Mouse (Mus musculus) MEL (cell line): ENCODE results near the gene Dnhd1. TPM values are rescaled to one million over a fixed set of nuclear protein-coding genes. Genes with fewer than 3 reads are reported as not detected.
A peak's percentile ranks its signal among the peaks of the same experiment; 100 is the strongest.

Source experiments
- DNase-seq: peaks from one replicate; pipeline ENCODE4 v3.0.0; 2011; ENCODE audit warnings: low read depth, low spot score
- H3K27ac ChIP-seq: 2 replicates; pipeline ENCODE4 v1.5.1; 2012; ENCODE audit warnings: low read depth, mild to moderate bottlenecking, control low read depth, low read length, moderate library complexity; ENCODE audit not compliant: control insufficient read depth
- H3K27me3 ChIP-seq, 2 experiments: fragments of 150-350 bp in 1 of 2; sonication (generic) in 1 of 2; 2 replicates each; pipeline ENCODE4 v1.6.1; 2012; ENCODE audit warnings: low read length in 2 of 2, mild to moderate bottlenecking in 2 of 2, improper control_type of control experiment in 1 of 2, moderate library complexity in 1 of 2; ENCODE audit not compliant: insufficient read depth in 2 of 2, control insufficient read depth in 1 of 2
- H3K36me3 ChIP-seq, 2 experiments: 2 replicates each; pipeline ENCODE4 v1.6.1; 2012 to 2014; ENCODE audit warnings: low read length in 2 of 2, improper control_type of control experiment in 1 of 2, inconsistent platforms in 1 of 2, mild to moderate bottlenecking in 1 of 2; ENCODE audit not compliant: insufficient read depth in 2 of 2, control insufficient read depth in 1 of 2
- H3K4me1 ChIP-seq, 2 experiments: fragments of 150-350 bp in 1 of 2; sonication (generic) in 1 of 2; 2 replicates each; pipeline ENCODE4 v1.6.1; 2012; ENCODE audit warnings: low read length in 2 of 2, improper control_type of control experiment in 1 of 2, mild to moderate bottlenecking in 1 of 2; ENCODE audit not compliant: insufficient read depth in 2 of 2, control insufficient read depth in 1 of 2
- H3K4me3 ChIP-seq, 2 experiments: fragments of 150-350 bp in 1 of 2; sonication (generic) in 1 of 2; 2 replicates each; pipeline ENCODE4 v1.5.1; 2012; ENCODE audit warnings: low read depth in 2 of 2, low read length in 2 of 2, mild to moderate bottlenecking in 2 of 2, moderate library complexity in 2 of 2, control low read depth in 1 of 2, improper control_type of control experiment in 1 of 2; ENCODE audit not compliant: control insufficient read depth in 1 of 2, insufficient read depth in 1 of 2
- H3K79me2 ChIP-seq: 2 replicates; pipeline ENCODE4 v1.6.1; 2012; ENCODE audit warnings: mild to moderate bottlenecking, low read length, moderate library complexity; ENCODE audit not compliant: control insufficient read depth, poor library complexity, insufficient read depth
- H3K9ac ChIP-seq: 2 replicates; pipeline ENCODE4 v1.6.1; 2012; ENCODE audit warnings: low read depth, mild to moderate bottlenecking, control low read depth, low read length, moderate library complexity; ENCODE audit not compliant: control insufficient read depth, poor library complexity, severe bottlenecking
- H3K9me3 ChIP-seq: fragments of 150-350 bp; sonication (generic); replicated peaks from 2 replicates; pipeline ENCODE4 v1.6.1; 2012; ENCODE audit warnings: mild to moderate bottlenecking, low read length, improper control_type of control experiment, moderate library complexity; ENCODE audit not compliant: insufficient read depth
- BHLHE40 ChIP-seq: IDR thresholded peaks from 2 replicates; pipeline ENCODE4 v1.6.1; 2012; ENCODE audit warnings: low read depth, mild to moderate bottlenecking, inconsistent platforms, low read length, improper control_type of control experiment, borderline replicate concordance
- CHD1 ChIP-seq: IDR thresholded peaks from 2 replicates; pipeline ENCODE4 v1.6.1; 2012; ENCODE audit warnings: low read depth, mild to moderate bottlenecking, inconsistent platforms, low read length, improper control_type of control experiment
- CHD2 ChIP-seq: IDR thresholded peaks from 2 replicates; pipeline ENCODE4 v1.6.1; 2011; ENCODE audit warnings: low read length, improper control_type of control experiment
- CTCF ChIP-seq, 3 experiments: IDR thresholded peaks in 2 of 3; conservative IDR thresholded peaks in 1 of 3; 2 replicates each; pipeline ENCODE4 v1.5.1; 2011 to 2012; ENCODE audit warnings: low read length in 3 of 3, low read depth in 2 of 3, mild to moderate bottlenecking in 2 of 3, improper control_type of control experiment in 1 of 3, inconsistent platforms in 1 of 3, mixed read lengths in 1 of 3, moderate library complexity in 1 of 3; ENCODE audit not compliant: control insufficient read depth in 1 of 3, insufficient read depth in 1 of 3, poor library complexity in 1 of 3, severe bottlenecking in 1 of 3
- ELF1 ChIP-seq: IDR thresholded peaks from 2 replicates; pipeline ENCODE4 v1.6.1; 2014; ENCODE audit warnings: low read depth, mild to moderate bottlenecking, inconsistent platforms, low read length, improper control_type of control experiment, moderate library complexity
- EP300 ChIP-seq, 2 experiments: IDR thresholded peaks; 2 replicates each; pipeline ENCODE4 v1.6.1; 2011; ENCODE audit warnings: improper control_type of control experiment in 2 of 2, low read length in 2 of 2, low read depth in 1 of 2, mild to moderate bottlenecking in 1 of 2
- ETS1 ChIP-seq: IDR thresholded peaks from 2 replicates; pipeline ENCODE4 v1.6.1; 2012; ENCODE audit warnings: low read depth, mild to moderate bottlenecking, inconsistent platforms, low read length, improper control_type of control experiment, moderate library complexity
- GABPA ChIP-seq: IDR thresholded peaks from 2 replicates; pipeline ENCODE4 v1.6.1; 2012; ENCODE audit warnings: low read depth, mild to moderate bottlenecking, inconsistent platforms, low read length, improper control_type of control experiment, moderate library complexity
- GATA1 ChIP-seq: IDR thresholded peaks from 2 replicates; pipeline ENCODE4 v1.6.1; 2011; ENCODE audit warnings: low read depth, low read length, improper control_type of control experiment
- JUND ChIP-seq: IDR thresholded peaks from 2 replicates; pipeline ENCODE4 v1.6.1; 2011; ENCODE audit warnings: low read depth, mild to moderate bottlenecking, improper control_type of control experiment, low read length
- KAT2A ChIP-seq: conservative IDR thresholded peaks from 2 replicates; pipeline ENCODE4 v1.6.1; 2012; ENCODE audit warnings: low read depth, low read length, improper control_type of control experiment, inconsistent platforms
- MAFK ChIP-seq: IDR thresholded peaks from 2 replicates; pipeline ENCODE4 v1.6.1; 2011; ENCODE audit warnings: low read depth, mild to moderate bottlenecking, low read length, improper control_type of control experiment, borderline replicate concordance
- MAX ChIP-seq: IDR thresholded peaks from 2 replicates; pipeline ENCODE4 v1.6.1; 2011; ENCODE audit warnings: low read length, improper control_type of control experiment
- MAZ ChIP-seq: IDR thresholded peaks from 2 replicates; pipeline ENCODE4 v1.6.1; 2012; ENCODE audit warnings: low read depth, mild to moderate bottlenecking, inconsistent platforms, low read length, improper control_type of control experiment
- MXI1 ChIP-seq: IDR thresholded peaks from 2 replicates; pipeline ENCODE4 v1.6.1; 2011; ENCODE audit warnings: mild to moderate bottlenecking, low read depth, low read length, improper control_type of control experiment
- MYB ChIP-seq: IDR thresholded peaks from 2 replicates; pipeline ENCODE4 v1.6.1; 2011; ENCODE audit warnings: mild to moderate bottlenecking, low read depth, low read length, improper control_type of control experiment
- MYC ChIP-seq: IDR thresholded peaks from 2 replicates; pipeline ENCODE4 v1.6.1; 2011; ENCODE audit warnings: low read depth, mild to moderate bottlenecking, low read length, improper control_type of control experiment, moderate library complexity
- NELFE ChIP-seq: IDR thresholded peaks from 2 replicates; pipeline ENCODE4 v1.6.1; 2011; ENCODE audit warnings: low read depth, low read length, improper control_type of control experiment
- NRF1 ChIP-seq: IDR thresholded peaks from 2 replicates; pipeline ENCODE4 v1.6.1; 2014; ENCODE audit warnings: low read depth, mild to moderate bottlenecking, inconsistent platforms, low read length, improper control_type of control experiment, moderate library complexity; ENCODE audit not compliant: poor library complexity, insufficient read depth, severe bottlenecking
- POLR2A ChIP-seq, 2 experiments: IDR thresholded peaks; 2 replicates each; pipeline ENCODE4 v1.6.1; 2011 to 2012; ENCODE audit warnings: low read length in 2 of 2, mild to moderate bottlenecking in 2 of 2, control low read depth in 1 of 2, improper control_type of control experiment in 1 of 2, low read depth in 1 of 2, moderate library complexity in 1 of 2; ENCODE audit not compliant: control insufficient read depth in 1 of 2, insufficient read depth in 1 of 2, poor library complexity in 1 of 2
- POLR2AphosphoS5 ChIP-seq: IDR thresholded peaks from 2 replicates; pipeline ENCODE4 v1.6.1; 2012; ENCODE audit warnings: low read depth, borderline replicate concordance, mild to moderate bottlenecking, inconsistent platforms, low read length, moderate library complexity, mixed read lengths
- RCOR1 ChIP-seq: IDR thresholded peaks from 2 replicates; pipeline ENCODE4 v1.6.1; 2012; ENCODE audit warnings: low read depth, mild to moderate bottlenecking, inconsistent platforms, low read length, improper control_type of control experiment
- SMC3 ChIP-seq: IDR thresholded peaks from 2 replicates; pipeline ENCODE4 v1.6.1; 2011; ENCODE audit warnings: low read depth, low read length, improper control_type of control experiment
- TAL1 ChIP-seq: IDR thresholded peaks from 2 replicates; pipeline ENCODE4 v1.6.1; 2012; ENCODE audit warnings: mild to moderate bottlenecking, inconsistent platforms, low read length, moderate library complexity, mixed read lengths
- TCF12 ChIP-seq: IDR thresholded peaks from 2 replicates; pipeline ENCODE4 v1.6.1; 2014; ENCODE audit warnings: low read depth, mild to moderate bottlenecking, inconsistent platforms, low read length, improper control_type of control experiment, moderate library complexity
- USF1 ChIP-seq: IDR thresholded peaks from 2 replicates; pipeline ENCODE4 v1.6.1; 2014; ENCODE audit warnings: low read depth, mild to moderate bottlenecking, inconsistent platforms, low read length, improper control_type of control experiment, moderate library complexity
- USF2 ChIP-seq, 2 experiments: IDR thresholded peaks; 2 replicates each; pipeline ENCODE4 v1.6.1; 2011 to 2012; ENCODE audit warnings: improper control_type of control experiment in 2 of 2, low read length in 2 of 2, borderline replicate concordance in 1 of 2, inconsistent platforms in 1 of 2, low read depth in 1 of 2, mild to moderate bottlenecking in 1 of 2; ENCODE audit not compliant: insufficient read depth in 1 of 2
- ZC3H11A ChIP-seq: IDR thresholded peaks from 2 replicates; pipeline ENCODE4 v1.6.1; 2012; ENCODE audit warnings: low read depth, mild to moderate bottlenecking, inconsistent platforms, low read length, improper control_type of control experiment
- ZKSCAN1 ChIP-seq: IDR thresholded peaks from 2 replicates; pipeline ENCODE4 v1.6.1; 2012; ENCODE audit warnings: low read depth, mild to moderate bottlenecking, inconsistent platforms, low read length, improper control_type of control experiment, moderate library complexity
- ZMIZ1 ChIP-seq: IDR thresholded peaks from 2 replicates; pipeline ENCODE4 v1.6.1; 2012; ENCODE audit warnings: low read depth, mild to moderate bottlenecking, inconsistent platforms, low read length, improper control_type of control experiment, moderate library complexity
- polyA plus RNA-seq, 2 experiments: library from polyadenylated mRNA; stranded (reverse) in 1 of 2; unstranded in 1 of 2; fragments of >175 nt in 1 of 2; fragments of >200 nt in 1 of 2; gene quantifications; 2 replicates each; pipeline versions ENCODE4 v1.2.1 to v1.2.4; 2012; ENCODE audit warnings: low replicate concordance in 2 of 2, low read depth in 1 of 2; ENCODE audit not compliant: insufficient read length in 2 of 2, insufficient read depth in 1 of 2, missing spikeins in 1 of 2
- total RNA-seq: library from RNA; depleted of rRNA; stranded (reverse); fragments of 300-350 nt; gene quantifications from 2 replicates; pipeline ENCODE4 v1.2.3, GENCODE M21; 2012

The Dnhd1 gene
- total and polyA plus RNA-seq, 3 experiments, result 1.7 to 2.6 TPM; not detected in 1

- Histone ChIP-seq H3K4me1 (peaks cover 3 to 11% of the 10 kb centered on the region in 2 experiments), H3K9ac (peak within 1 kb of the TSS; percentile 91), H3K27ac (peak within 1 kb of the TSS; percentile 60)
These were observed 17.4 kb upstream of the Dnhd1 start, which contains the start of gene Trim3 for GRCm38 (mm10) chr7:105633127-105633800. Gene Trim3, minus strand, starts transcription at chr7:105633571.

GRCm38 (mm10) chr7:105633801-105634135 lies 16.9 kb upstream of the Dnhd1 start:
- H3K27ac ChIP-seq, result peak overlapping the region; percentile 43
- no peaks in the 10 kb centered on the region for H3K27me3 ChIP-seq
- H3K79me2 ChIP-seq, result peaks cover 4% of the 10 kb centered on the region; the same call in 1 of the 2 replicates
- H3K4me1 ChIP-seq, result peaks cover 3 to 11% of the 10 kb centered on the region in 2 experiments
- H3K9ac ChIP-seq, result peak overlapping the region; percentile 83
- H3K36me3 ChIP-seq, result peaks cover 0 to 8% of the 10 kb centered on the region in 2 experiments; a peak in 2 of 4 replicates
- peak overlapping the region; percentile 86 to 96 for H3K4me3 ChIP-seq
- TF ChIP-seq CHD1 (no peak), NRF1 (no peak), MAX (peak; percentile 45; the same call in 1 of the 2 replicates), SMC3 (no peak), ZKSCAN1 (no peak), POLR2AphosphoS5 (no peak), EP300 (IDR thresholded peaks at IDR 0.05; ENCODE audit: low read depth in 1 of 2, low read length in 2 of 2) (peak in 1 of 2 experiments; percentile 29; a peak in 1 of 4 replicates), MAFK (no peak), NELFE (0 out of 2 replicates have a peak, but pooled peaks have one; percentile 35)
- peak; percentile 68 for DNase-seq
- no peaks in the 10 kb centered on the region for H3K9me3 ChIP-seq

More at GRCm38 (mm10) chr7:105633127-105633800, 17.4 kb upstream of the Dnhd1 start, which contains the start of gene Trim3:
- Histone ChIP-seq H3K4me3 (peak within 1 kb of the TSS; percentile 86 to 99), H3K9me3 (no peaks in the 10 kb centered on the region), H3K79me2 (peaks cover 2% of the 10 kb centered on the region; the same call in 1 of the 2 replicates), H3K36me3 (peaks cover 0 to 8% of the 10 kb centered on the region in 2 experiments; a peak in 2 of 4 replicates), H3K27me3 (no peaks in the 10 kb centered on the region)
- peak; percentile 89 for DNase-seq
- TF ChIP-seq RCOR1, result no peak
- no peak for TF ChIP-seq MAZ
- TF ChIP-seq NRF1, result peak; percentile 41; the same call in 1 of the 2 replicates
- TF ChIP-seq KAT2A, result no peak
- TF ChIP-seq GABPA, result no peak
- 0 out of 2 replicates have a peak, but pooled peaks have one; percentile 6 for TF ChIP-seq TCF12
- no peak for TF ChIP-seq TAL1
- no peak for TF ChIP-seq GATA1
- 0 out of 2 replicates have a peak, but pooled peaks have one; percentile 16 for TF ChIP-seq ETS1
- TF ChIP-seq CHD1, result no peak
- no peak for TF ChIP-seq EP300 (IDR thresholded peaks at IDR 0.05; ENCODE audit: low read depth in 1 of 2, low read length in 2 of 2)
- no peak for TF ChIP-seq MYC
- peak; percentile 58 to 65; a peak in 3 of 4 replicates for TF ChIP-seq POLR2A (IDR thresholded peaks at IDR 0.05; ENCODE audit: control insufficient read depth in 1 of 2, insufficient read depth in 1 of 2, low read depth in 1 of 2, low read length in 2 of 2, poor library complexity in 1 of 2)
- TF ChIP-seq NELFE, result no peak; the same call in 1 of the 2 replicates
- no peak for TF ChIP-seq USF2 (IDR thresholded peaks at IDR 0.05; ENCODE audit: borderline replicate concordance in 1 of 2, insufficient read depth in 1 of 2, low read depth in 1 of 2, low read length in 2 of 2)
- TF ChIP-seq USF1, result peak; percentile 51
- TF ChIP-seq SMC3, result no peak
- no peak for TF ChIP-seq ZC3H11A
- TF ChIP-seq CTCF (IDR thresholded peaks at IDR 0.05 in 2 of 3, conservative IDR thresholded peaks at IDR 0.05 in 1 of 3; ENCODE audit: control insufficient read depth in 1 of 3, insufficient read depth in 1 of 3, low read depth in 2 of 3, low read length in 3 of 3, poor library complexity in 1 of 3, severe bottlenecking in 1 of 3), result no peak
- 0 out of 2 replicates have a peak, but pooled peaks have one; percentile 21 for TF ChIP-seq MXI1
- no peak for TF ChIP-seq POLR2AphosphoS5
- TF ChIP-seq ZKSCAN1, result no peak
- TF ChIP-seq ZMIZ1, result peak; percentile 28; the same call in 1 of the 2 replicates
- no peak for TF ChIP-seq CHD2
- no peak for TF ChIP-seq JUND
- TF ChIP-seq MYB, result no peak
- TF ChIP-seq MAFK, result no peak
- TF ChIP-seq BHLHE40, result peak; percentile 86
- no peak for TF ChIP-seq ELF1
